Mouse (Mus musculus) neural tube, embryonic 15.5 days (tissue): ENCODE measurements around the gene Atg13. TPM values are rescaled to one million over a fixed set of nuclear protein-coding genes. Genes with fewer than 3 reads are reported as not detected.

Experiments
- ATAC-seq: fragments of 200-750 bp; cut with Nextera tagmentation; 2 replicates; pipeline ENCODE4 v1.8.0; 2017; ENCODE audit warnings: mild to moderate bottlenecking, moderate TSS enrichment, moderate library complexity; ENCODE audit not compliant: low FRiP score
- H3K27ac ChIP-seq: fragments of 300-500 bp; sonication (generic); replicated peaks from 2 replicates; pipeline ENCODE4 v1.5.1; 2015; ENCODE audit warnings: mild to moderate bottlenecking, inconsistent platforms
- H3K27me3 ChIP-seq: fragments of 300-500 bp; sonication (generic); replicated peaks from 2 replicates; pipeline ENCODE4 v1.6.1; 2015; ENCODE audit warnings: inconsistent platforms
- H3K36me3 ChIP-seq: fragments of 300-500 bp; sonication (generic); 2 replicates; pipeline ENCODE4 v1.6.1; 2015; ENCODE audit warnings: inconsistent platforms
- H3K4me1 ChIP-seq: fragments of 300-500 bp; sonication (generic); 2 replicates; pipeline ENCODE4 v1.6.1; 2015; ENCODE audit warnings: inconsistent platforms
- H3K4me2 ChIP-seq: fragments of 300-500 bp; sonication (generic); 2 replicates; pipeline ENCODE4 v1.6.1; 2015; ENCODE audit warnings: inconsistent platforms, mild to moderate bottlenecking, moderate library complexity
- H3K4me3 ChIP-seq: fragments of 300-500 bp; sonication (generic); replicated peaks from 2 replicates; pipeline ENCODE4 v1.5.1; 2015; ENCODE audit warnings: mild to moderate bottlenecking, inconsistent platforms
- H3K9ac ChIP-seq: fragments of 300-500 bp; sonication (generic); replicated peaks from 2 replicates; pipeline ENCODE4 v1.6.1; 2015; ENCODE audit warnings: mild to moderate bottlenecking, inconsistent platforms
- H3K9me3 ChIP-seq: fragments of 300-500 bp; sonication (generic); replicated peaks from 2 replicates; pipeline ENCODE4 v1.6.1; 2016; ENCODE audit warnings: inconsistent platforms
- WGBS: fragments of 180-500 bp; shearing (Covaris S2); methylation state at CpG from one replicate; pipeline ENCODE4 v1.1.7; 2015; ENCODE audit warnings: mixed read lengths; 5-methylcytosine and 5-hydroxymethylcytosine counted together
- polyA plus RNA-seq: library from polyadenylated mRNA; unstranded; fragments of >200 nt; fragmentation: Nextera tagmentation; extraction: Ambion mirVana; gene quantifications from 2 replicates; pipeline ENCODE4 v1.2.1, GENCODE M21; 2015

Atg13 gene
- polyA plus RNA-seq, 1 experiment from 2014 or later: 33.7 TPM

DNA sequence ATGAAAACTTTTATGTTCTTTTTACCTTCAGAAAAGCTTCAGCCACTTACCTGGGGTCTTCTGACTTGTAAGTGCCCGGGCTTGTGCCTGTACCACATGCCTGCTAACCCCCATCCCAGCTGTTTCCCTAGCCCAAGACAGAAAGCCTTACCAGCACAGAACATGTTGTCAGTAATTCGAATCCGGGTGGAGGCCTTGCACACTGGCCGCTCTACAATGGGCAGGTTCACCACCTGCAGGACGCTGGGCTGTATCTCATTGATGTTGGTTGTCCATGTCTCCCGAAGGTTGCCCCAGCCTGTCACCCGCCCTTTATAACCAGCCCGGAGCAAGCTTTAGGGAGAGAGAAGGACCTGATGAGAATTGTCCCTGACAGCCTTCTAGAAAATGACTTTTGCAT is 82.2 kb downstream of the Atg13 start:
- 87% methylated on average over 8 of the region's 8 CpGs for WGBS
- no peak overlapping the region for H3K27ac ChIP-seq
- no peaks in the 10 kb centered on the region for H3K9me3 ChIP-seq
- H3K36me3 ChIP-seq: peaks cover 6% of the 10 kb centered on the region; the same call in 1 of the 2 replicates
- H3K4me1 ChIP-seq: no peaks in the 10 kb centered on the region
- H3K27me3 ChIP-seq: no peaks in the 10 kb centered on the region
- H3K4me2 ChIP-seq: no peak overlapping the region
- no peak for ATAC-seq
- H3K9ac ChIP-seq: no peak overlapping the region
- no peak overlapping the region for H3K4me3 ChIP-seq

DNA sequence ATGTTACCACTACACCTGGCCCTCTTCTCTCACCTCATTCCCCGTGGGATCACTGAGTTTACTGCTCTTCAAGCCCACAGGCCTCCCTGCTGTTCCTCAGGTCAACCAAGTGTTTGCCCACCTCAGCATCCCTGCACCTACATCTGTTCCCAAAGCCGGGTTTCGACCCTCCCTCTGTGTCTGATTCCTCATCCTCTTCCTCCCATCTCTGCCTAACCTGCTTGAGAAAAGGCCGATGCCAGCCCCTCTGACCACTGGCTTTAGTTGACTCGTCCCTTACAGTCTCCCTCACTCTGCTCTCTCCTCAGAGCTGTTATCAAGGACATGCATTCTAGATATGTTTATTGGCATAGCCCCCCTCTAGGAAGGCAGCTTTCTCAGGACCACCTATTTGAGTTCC is 82.9 kb downstream of the Atg13 start:
- no peak for ATAC-seq
- Histone ChIP-seq H3K9ac (no peak overlapping the region), H3K27me3 (no peaks in the 10 kb centered on the region), H3K9me3 (no peaks in the 10 kb centered on the region), H3K4me2 (no peak overlapping the region), H3K4me3 (no peak overlapping the region), H3K4me1 (no peaks in the 10 kb centered on the region), H3K36me3 (peaks cover 11% of the 10 kb centered on the region), H3K27ac (no peak overlapping the region)
- 76% methylated on average over 5 of the region's 5 CpGs for WGBS

Other genes with a start within 250 kb of the Atg13 start
- gene Ckap5, start 183.8 kb downstream of the Atg13 start, polyA plus RNA-seq: 95.3 and 98.4 TPM in 2 replicates
- gene F2, start 74.2 kb downstream of the Atg13 start, polyA plus RNA-seq: 0.51 and 0.66 TPM in 2 replicates
- 10.9 and 12.9 TPM in 2 replicates for gene Zfp408, start 60.8 kb downstream of the Atg13 start, polyA plus RNA-seq
- gene Arhgap1, start 60.7 kb downstream of the Atg13 start, polyA plus RNA-seq: 86.2 and 99.9 TPM in 2 replicates
- 18.7 and 19.3 TPM in 2 replicates for gene Harbi1, start 276 bp upstream of the Atg13 start, polyA plus RNA-seq
- gene Ambra1, start 19.6 kb upstream of the Atg13 start, polyA plus RNA-seq: 21.3 and 22.0 TPM in 2 replicates
- gene Chrm4, start 216.7 kb upstream of the Atg13 start, polyA plus RNA-seq: 1.4 and 1.5 TPM in 2 replicates
- gene Mdk, start 221.7 kb upstream of the Atg13 start, polyA plus RNA-seq: 161 and 243 TPM in 2 replicates
- gene Gm9821, start 235.1 kb upstream of the Atg13 start, polyA plus RNA-seq: 0.24 and 0.57 TPM in 2 replicates